Mouse (Mus musculus): ENCODE data around the gene Arhgef11. TPM values are rescaled to one million over a fixed set of nuclear protein-coding genes. Genes with fewer than 3 reads are reported as not detected.

Arhgef11 gene
- polyA plus RNA-seq, 1 experiment from 2014 or later: 9.7 TPM

DNA sequence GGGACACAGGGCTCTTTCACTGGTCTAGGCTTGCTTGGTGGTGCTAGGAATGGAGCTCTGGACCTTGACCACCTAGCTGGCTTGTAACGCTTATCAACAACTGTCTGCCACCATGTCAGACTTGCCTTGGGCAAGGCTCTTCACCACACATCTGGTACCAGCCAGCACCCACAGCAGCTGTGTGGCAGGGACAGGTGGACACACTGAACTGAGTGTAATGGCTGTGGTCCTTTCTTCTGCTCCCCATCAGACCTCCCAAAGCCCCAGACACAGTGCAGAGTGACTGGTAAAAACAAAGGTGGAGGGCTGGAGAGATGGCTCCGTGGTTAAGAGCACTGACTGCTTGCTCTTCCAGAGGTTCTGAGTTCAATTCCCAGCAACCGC lies 148.9 kb downstream of the Arhgef11 start:
- Histone ChIP-seq H3K36me3 (ENCODE audit: control insufficient read depth, insufficient read depth, low read length) (no peaks in the 10 kb centered on the region; the same call in 1 of the 2 replicates), H3K27ac (replicated peaks in 1 of 2; ENCODE audit: control insufficient read depth in 1 of 2, insufficient read depth in 1 of 2, low read depth in 2 of 2, low read length in 2 of 2) (peak overlapping the region in 1 of 2 experiments; percentile 87; a peak in 1 of 4 replicates), H3K9ac (ENCODE audit: low read length) (no peak overlapping the region), H3K4me2 (ENCODE audit: low read length) (peak overlapping the region; percentile 60; the same call in 1 of the 2 replicates), H3K27me3 (ENCODE audit: control insufficient read depth, insufficient read depth, low read length) (peaks cover 8% of the 10 kb centered on the region), H3K4me1 (ENCODE audit: control insufficient read depth in 2 of 2, insufficient read depth in 2 of 2, low read length in 2 of 2) (peaks cover 25 to 36% of the 10 kb centered on the region in 2 experiments), H3K4me3 (ENCODE audit: control insufficient read depth in 1 of 2, insufficient read depth in 1 of 2, low read depth in 1 of 2, low read length in 2 of 2) (no peak overlapping the region), H3K9me3 (ENCODE audit: control insufficient read depth, low read length) (no peaks in the 10 kb centered on the region)
- no peak for ATAC-seq (ENCODE audit: insufficient number of reproducible peaks, insufficient read depth, low FRiP score, low read depth)
- 72% methylated on average over 3 of the region's 3 CpGs for WGBS

DNA sequence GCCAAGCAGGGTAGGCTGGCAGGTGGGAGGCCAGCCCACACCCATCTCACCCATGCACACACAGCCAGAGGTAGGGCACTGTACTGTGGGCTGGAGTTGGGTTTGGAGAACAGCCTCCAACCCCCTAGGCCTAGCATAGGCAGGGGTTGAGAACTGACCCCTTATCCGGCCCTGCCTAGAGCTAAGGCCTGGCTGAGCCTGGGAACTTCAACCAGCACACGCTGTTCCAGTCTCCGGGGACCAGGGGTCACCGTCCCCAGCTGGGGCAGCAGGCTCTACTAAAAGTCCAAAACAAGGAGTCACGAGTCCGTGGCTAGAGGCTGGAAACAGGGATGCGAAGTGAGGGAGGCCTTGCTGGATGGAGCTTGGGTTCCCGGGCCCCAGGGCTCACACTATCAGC lies 150.4 kb downstream of the Arhgef11 start:
- Histone ChIP-seq H3K4me1 (ENCODE audit: control insufficient read depth in 2 of 2, insufficient read depth in 2 of 2, low read length in 2 of 2) (peaks cover 23 to 36% of the 10 kb centered on the region in 2 experiments), H3K36me3 (ENCODE audit: control insufficient read depth, insufficient read depth, low read length) (no peaks in the 10 kb centered on the region), H3K9me3 (ENCODE audit: control insufficient read depth, low read length) (no peaks in the 10 kb centered on the region), H3K27me3 (ENCODE audit: control insufficient read depth, insufficient read depth, low read length) (peaks cover 20% of the 10 kb centered on the region), H3K27ac (replicated peaks in 1 of 2; ENCODE audit: control insufficient read depth in 1 of 2, insufficient read depth in 1 of 2, low read depth in 2 of 2, low read length in 2 of 2) (peak overlapping the region; percentile 67 to 76; a peak in 3 of 4 replicates), H3K4me3 (ENCODE audit: control insufficient read depth in 1 of 2, insufficient read depth in 1 of 2, low read depth in 1 of 2, low read length in 2 of 2) (peak overlapping the region; percentile 49 to 63), H3K4me2 (ENCODE audit: low read length) (peak overlapping the region; percentile 70), H3K9ac (ENCODE audit: low read length) (peak overlapping the region; percentile 73)
- 65% methylated on average over 8 of the region's 8 CpGs for WGBS
- no peak for ATAC-seq (ENCODE audit: insufficient number of reproducible peaks, insufficient read depth, low FRiP score, low read depth)

DNA sequence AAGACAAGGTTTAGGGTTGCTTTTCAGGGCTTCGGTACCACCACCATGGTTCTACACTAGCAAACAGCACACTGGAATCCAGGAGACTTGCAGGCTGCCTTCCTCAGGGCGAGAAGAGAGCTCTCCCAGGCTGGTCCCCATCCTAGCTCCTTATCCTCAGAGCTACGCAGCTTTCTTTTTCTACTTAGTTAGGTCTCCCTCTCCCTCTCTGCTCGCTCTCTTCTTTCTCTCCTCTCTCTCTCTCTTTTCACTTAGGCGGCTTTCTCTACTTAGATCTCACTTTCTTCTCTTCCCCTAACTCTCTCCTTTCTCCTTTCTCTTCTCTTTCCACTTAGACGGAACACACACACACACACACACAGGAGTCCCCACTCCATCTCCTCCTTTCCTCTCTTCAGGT lies 151.1 kb downstream of the Arhgef11 start:
- 38% methylated on average over 6 of the region's 6 CpGs for WGBS
- peak overlapping the region; percentile 49 to 63 for H3K4me3 ChIP-seq (ENCODE audit: control insufficient read depth in 1 of 2, insufficient read depth in 1 of 2, low read depth in 1 of 2, low read length in 2 of 2)
- H3K36me3 ChIP-seq (ENCODE audit: control insufficient read depth, insufficient read depth, low read length): no peaks in the 10 kb centered on the region
- no peak for ATAC-seq (ENCODE audit: insufficient number of reproducible peaks, insufficient read depth, low FRiP score, low read depth)
- H3K4me2 ChIP-seq (ENCODE audit: low read length): peak overlapping the region; percentile 70
- peak overlapping the region; percentile 73 for H3K9ac ChIP-seq (ENCODE audit: low read length)
- H3K27me3 ChIP-seq (ENCODE audit: control insufficient read depth, insufficient read depth, low read length): peaks cover 20% of the 10 kb centered on the region
- H3K4me1 ChIP-seq (ENCODE audit: control insufficient read depth in 2 of 2, insufficient read depth in 2 of 2, low read length in 2 of 2): peaks cover 21 to 30% of the 10 kb centered on the region in 2 experiments
- H3K27ac ChIP-seq (replicated peaks in 1 of 2; ENCODE audit: control insufficient read depth in 1 of 2, insufficient read depth in 1 of 2, low read depth in 2 of 2, low read length in 2 of 2): peak overlapping the region; percentile 67 to 76
- no peaks in the 10 kb centered on the region for H3K9me3 ChIP-seq (ENCODE audit: control insufficient read depth, low read length)

DNA sequence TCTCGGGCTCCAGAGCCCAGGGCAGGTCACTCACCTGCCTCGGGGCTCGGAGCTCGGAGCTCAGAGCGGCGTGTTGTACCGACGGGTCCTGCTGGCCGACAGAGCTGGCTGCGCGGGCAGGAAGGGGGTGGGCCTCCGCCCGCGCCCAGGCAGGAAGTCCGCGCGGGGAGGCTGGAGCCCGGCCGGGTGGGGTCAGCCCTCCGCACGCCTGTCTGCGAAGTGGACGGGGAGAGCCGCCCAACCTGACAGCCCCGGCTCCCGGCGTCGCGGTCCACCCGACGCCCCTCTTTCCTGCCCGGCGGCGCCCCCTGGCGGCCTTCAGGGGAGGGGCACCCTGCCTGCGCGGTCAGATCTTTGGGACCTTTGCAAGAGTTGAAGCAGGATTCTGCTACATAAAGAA lies 151.5 kb downstream of the Arhgef11 start:
- H3K9me3 ChIP-seq (ENCODE audit: control insufficient read depth, low read length): no peaks in the 10 kb centered on the region
- peak overlapping the region; percentile 67 to 76 for H3K27ac ChIP-seq (replicated peaks in 1 of 2; ENCODE audit: control insufficient read depth in 1 of 2, insufficient read depth in 1 of 2, low read depth in 2 of 2, low read length in 2 of 2)
- peak; percentile 76 for ATAC-seq (ENCODE audit: insufficient number of reproducible peaks, insufficient read depth, low FRiP score, low read depth)
- peak overlapping the region; percentile 73 for H3K9ac ChIP-seq (ENCODE audit: low read length)
- peak overlapping the region; percentile 70 for H3K4me2 ChIP-seq (ENCODE audit: low read length)
- peaks cover 19 to 26% of the 10 kb centered on the region in 2 experiments for H3K4me1 ChIP-seq (ENCODE audit: control insufficient read depth in 2 of 2, insufficient read depth in 2 of 2, low read length in 2 of 2)
- WGBS: under 1% methylated on average over 36 of the region's 37 CpGs
- H3K4me3 ChIP-seq (ENCODE audit: control insufficient read depth in 1 of 2, insufficient read depth in 1 of 2, low read depth in 1 of 2, low read length in 2 of 2): peak overlapping the region; percentile 49 to 63
- H3K27me3 ChIP-seq (ENCODE audit: control insufficient read depth, insufficient read depth, low read length): peaks cover 20% of the 10 kb centered on the region
- no peaks in the 10 kb centered on the region for H3K36me3 ChIP-seq (ENCODE audit: control insufficient read depth, insufficient read depth, low read length)

DNA sequence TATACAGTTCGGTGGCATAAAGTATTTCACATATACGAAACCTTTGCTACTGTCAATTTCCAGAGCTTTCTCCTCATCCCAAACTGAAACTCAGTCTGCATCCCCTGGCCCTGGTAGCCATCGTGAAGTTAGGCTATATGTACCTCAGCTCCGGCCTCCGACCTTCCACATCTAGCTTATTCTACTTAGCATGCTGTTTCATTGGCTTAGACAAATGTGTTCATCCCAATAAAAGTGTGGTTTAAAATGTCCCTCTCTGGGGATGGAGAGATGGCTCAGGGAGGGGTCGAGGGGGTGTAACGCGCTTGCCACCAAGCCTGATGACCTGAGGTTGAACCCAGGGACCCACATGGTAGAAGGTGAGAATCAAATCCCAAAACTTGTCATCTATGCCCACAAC lies 152.1 kb downstream of the Arhgef11 start:
- H3K9me3 ChIP-seq (ENCODE audit: control insufficient read depth, low read length): no peaks in the 10 kb centered on the region
- H3K9ac ChIP-seq (ENCODE audit: low read length): no peak overlapping the region
- H3K36me3 ChIP-seq (ENCODE audit: control insufficient read depth, insufficient read depth, low read length): no peaks in the 10 kb centered on the region
- H3K27ac ChIP-seq (replicated peaks in 1 of 2; ENCODE audit: control insufficient read depth in 1 of 2, insufficient read depth in 1 of 2, low read depth in 2 of 2, low read length in 2 of 2): no peak overlapping the region
- 75% methylated on average over 8 of the region's 8 CpGs for WGBS
- H3K27me3 ChIP-seq (ENCODE audit: control insufficient read depth, insufficient read depth, low read length): peaks cover 24% of the 10 kb centered on the region
- H3K4me3 ChIP-seq (ENCODE audit: control insufficient read depth in 1 of 2, insufficient read depth in 1 of 2, low read depth in 1 of 2, low read length in 2 of 2): no peak overlapping the region
- no peak for ATAC-seq (ENCODE audit: insufficient number of reproducible peaks, insufficient read depth, low FRiP score, low read depth)
- peaks cover 14 to 21% of the 10 kb centered on the region in 2 experiments for H3K4me1 ChIP-seq (ENCODE audit: control insufficient read depth in 2 of 2, insufficient read depth in 2 of 2, low read length in 2 of 2)
- H3K4me2 ChIP-seq (ENCODE audit: low read length): no peak overlapping the region

DNA sequence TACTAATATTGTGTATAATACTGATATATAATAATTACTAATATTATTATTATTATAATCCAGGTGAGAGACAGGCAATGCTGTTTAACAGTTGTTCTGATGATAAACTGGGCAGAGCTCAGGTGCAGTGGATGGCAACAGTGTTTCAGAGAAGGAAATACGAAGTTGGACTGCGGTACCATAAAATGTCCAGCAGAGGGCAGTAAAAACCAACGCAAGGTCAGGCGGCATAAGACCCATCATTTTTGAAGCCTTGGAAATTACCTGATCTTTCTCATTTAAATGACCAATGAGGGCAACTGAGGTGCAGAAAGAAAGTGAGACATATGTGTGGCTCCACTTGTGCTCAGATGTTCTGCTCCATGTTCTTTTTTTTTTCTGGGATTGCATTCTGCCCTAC lies 152.9 kb downstream of the Arhgef11 start:
- no peak for ATAC-seq (ENCODE audit: insufficient number of reproducible peaks, insufficient read depth, low FRiP score, low read depth)
- no peak overlapping the region for H3K4me3 ChIP-seq (ENCODE audit: control insufficient read depth in 1 of 2, insufficient read depth in 1 of 2, low read depth in 1 of 2, low read length in 2 of 2)
- no peak overlapping the region for H3K9ac ChIP-seq (ENCODE audit: low read length)
- H3K9me3 ChIP-seq (ENCODE audit: control insufficient read depth, low read length): no peaks in the 10 kb centered on the region
- H3K36me3 ChIP-seq (ENCODE audit: control insufficient read depth, insufficient read depth, low read length): no peaks in the 10 kb centered on the region
- H3K4me2 ChIP-seq (ENCODE audit: low read length): no peak overlapping the region
- H3K4me1 ChIP-seq (ENCODE audit: control insufficient read depth in 2 of 2, insufficient read depth in 2 of 2, low read length in 2 of 2): peaks cover 6 to 13% of the 10 kb centered on the region in 2 experiments
- under 1% methylated on average over 4 of the region's 4 CpGs for WGBS
- H3K27ac ChIP-seq (replicated peaks in 1 of 2; ENCODE audit: control insufficient read depth in 1 of 2, insufficient read depth in 1 of 2, low read depth in 2 of 2, low read length in 2 of 2): no peak overlapping the region
- H3K27me3 ChIP-seq (ENCODE audit: control insufficient read depth, insufficient read depth, low read length): peaks cover 28% of the 10 kb centered on the region

DNA sequence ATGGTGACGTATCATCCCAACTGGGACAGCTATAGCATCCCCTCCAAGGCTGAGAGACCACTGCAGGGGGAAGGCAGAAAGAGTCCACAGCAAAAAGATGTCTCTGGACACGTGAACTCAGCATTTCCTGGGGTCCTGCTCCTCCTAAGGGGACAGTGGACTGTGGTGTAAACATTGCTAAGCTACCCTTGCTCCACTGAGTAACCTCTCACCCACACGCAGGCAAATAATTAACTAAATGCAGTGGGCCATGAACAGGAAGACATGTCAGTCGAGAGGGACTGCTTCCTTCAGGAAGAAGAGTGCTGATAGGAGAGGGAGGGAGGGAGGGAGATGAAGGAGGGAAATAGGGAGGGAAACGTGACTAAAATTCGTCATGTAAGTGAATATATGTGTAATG lies 153.7 kb downstream of the Arhgef11 start:
- Histone ChIP-seq H3K4me2 (ENCODE audit: low read length) (no peak overlapping the region), H3K4me3 (ENCODE audit: control insufficient read depth in 1 of 2, insufficient read depth in 1 of 2, low read depth in 1 of 2, low read length in 2 of 2) (no peak overlapping the region), H3K27me3 (ENCODE audit: control insufficient read depth, insufficient read depth, low read length) (peaks cover 31% of the 10 kb centered on the region), H3K9ac (ENCODE audit: low read length) (no peak overlapping the region), H3K4me1 (ENCODE audit: control insufficient read depth in 2 of 2, insufficient read depth in 2 of 2, low read length in 2 of 2) (peaks cover 2 to 7% of the 10 kb centered on the region in 2 experiments; a peak in 2 of 4 replicates), H3K27ac (replicated peaks in 1 of 2; ENCODE audit: control insufficient read depth in 1 of 2, insufficient read depth in 1 of 2, low read depth in 2 of 2, low read length in 2 of 2) (no peak overlapping the region), H3K9me3 (ENCODE audit: control insufficient read depth, low read length) (no peaks in the 10 kb centered on the region), H3K36me3 (ENCODE audit: control insufficient read depth, insufficient read depth, low read length) (no peaks in the 10 kb centered on the region)
- 39% methylated on average over 6 of the region's 6 CpGs for WGBS
- no peak for ATAC-seq (ENCODE audit: insufficient number of reproducible peaks, insufficient read depth, low FRiP score, low read depth)

DNA sequence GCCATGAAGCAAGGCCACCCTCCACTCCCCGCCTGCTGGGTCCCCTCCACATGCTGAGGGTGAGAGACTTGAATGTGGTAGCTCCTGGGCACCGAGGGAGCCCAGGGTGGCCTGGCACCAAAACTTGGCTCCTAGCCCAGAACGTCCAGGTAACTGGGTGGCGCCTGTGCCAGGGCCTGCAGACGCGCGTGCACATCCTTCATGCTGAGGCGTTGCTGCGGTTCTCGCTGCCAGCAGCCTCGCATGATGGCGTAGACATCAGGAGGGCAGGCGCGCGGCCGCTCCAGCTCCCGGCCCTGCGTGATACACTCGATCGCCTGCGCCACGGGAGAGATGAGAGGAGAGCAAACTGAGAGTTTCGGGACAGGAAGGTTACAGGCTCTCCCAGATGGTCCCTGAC lies 160.9 kb downstream of the Arhgef11 start:
- Histone ChIP-seq H3K9ac (ENCODE audit: low read length) (no peak overlapping the region), H3K36me3 (ENCODE audit: control insufficient read depth, insufficient read depth, low read length) (no peaks in the 10 kb centered on the region), H3K27ac (replicated peaks in 1 of 2; ENCODE audit: control insufficient read depth in 1 of 2, insufficient read depth in 1 of 2, low read depth in 2 of 2, low read length in 2 of 2) (no peak overlapping the region), H3K27me3 (ENCODE audit: control insufficient read depth, insufficient read depth, low read length) (peaks cover 64% of the 10 kb centered on the region), H3K4me2 (ENCODE audit: low read length) (0 out of 2 replicates have a peak overlapping the region, but pooled peaks have one; percentile 4), H3K4me1 (ENCODE audit: control insufficient read depth in 2 of 2, insufficient read depth in 2 of 2, low read length in 2 of 2) (no peaks in the 10 kb centered on the region), H3K4me3 (ENCODE audit: control insufficient read depth in 1 of 2, insufficient read depth in 1 of 2, low read depth in 1 of 2, low read length in 2 of 2) (no peak overlapping the region), H3K9me3 (ENCODE audit: control insufficient read depth, low read length) (no peaks in the 10 kb centered on the region)
- ATAC-seq (ENCODE audit: insufficient number of reproducible peaks, insufficient read depth, low FRiP score, low read depth): no peak
- 47% methylated on average over 23 of the region's 23 CpGs for WGBS

Data from heart, embryonic 14.5 days (tissue).